Mouse (Mus musculus) ES-E14 (cell line): ENCODE data around the gene Fgr.

Experiments used
- HCFC1 ChIP-seq: IDR thresholded peaks from 2 replicates; pipeline ENCODE4 v1.6.1; 2012; ENCODE audit warnings: low read length, inconsistent platforms, borderline replicate concordance; ENCODE audit not compliant: insufficient read depth
- MAFK ChIP-seq: IDR thresholded peaks from 2 replicates; pipeline ENCODE4 v1.6.1; 2014; ENCODE audit warnings: mild to moderate bottlenecking, low read depth, low read length, inconsistent platforms; ENCODE audit not compliant: insufficient read depth
- ZC3H11A ChIP-seq: IDR thresholded peaks from 2 replicates; pipeline ENCODE4 v1.6.1; 2012; ENCODE audit warnings: low read depth, mild to moderate bottlenecking, inconsistent platforms, low read length, borderline replicate concordance
- ZNF384 ChIP-seq: IDR thresholded peaks from 2 replicates; pipeline ENCODE4 v1.6.1; 2012; ENCODE audit warnings: low read depth, low read length, inconsistent platforms

GRCm38 (mm10) chr4:132950999-132951398 lies 22.9 kb upstream of the Fgr start:
- no peak for TF ChIP-seq ZNF384
- TF ChIP-seq MAFK: no peak
- TF ChIP-seq ZC3H11A: no peak
- TF ChIP-seq HCFC1: no peak
